Mouse (Mus musculus) testis, adult 2 months (tissue): ENCODE measurements around the gene Pan3.

Experiments used
- CTCF ChIP-seq: fragments of 200-500 bp; IDR thresholded peaks from 2 replicates; pipeline ENCODE4 v1.5.1; 2012; ENCODE audit warnings: low read depth, mild to moderate bottlenecking, inconsistent platforms, low read length, moderate library complexity; ENCODE audit not compliant: control insufficient read depth, insufficient read depth, insufficient replicate concordance
- POLR2A ChIP-seq: fragments of 200-500 bp; IDR thresholded peaks from 2 replicates; pipeline ENCODE4 v1.6.1; 2012; ENCODE audit warnings: low read depth, mild to moderate bottlenecking, inconsistent platforms, low read length, moderate library complexity; ENCODE audit not compliant: control insufficient read depth

DNA sequence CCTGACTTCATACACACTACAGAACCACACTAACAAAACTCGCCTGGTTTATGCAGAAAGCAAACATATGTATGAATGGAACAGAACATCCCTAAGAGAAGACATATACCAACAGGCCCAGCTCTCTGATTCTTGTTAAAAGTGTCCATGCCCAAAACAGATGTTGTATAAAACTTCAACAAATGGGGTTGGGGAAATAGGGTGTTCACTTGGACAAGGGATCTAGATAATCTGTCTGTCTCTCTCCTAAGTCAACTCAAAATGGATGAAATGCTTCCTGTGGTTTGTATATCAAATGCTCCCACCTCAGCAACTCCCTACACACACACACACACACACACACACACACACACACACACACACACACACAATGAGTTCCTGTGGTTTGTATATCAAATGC, 12.0 kb upstream of the Pan3 start:
- TF ChIP-seq CTCF (no peak), POLR2A (no peak)
